Mouse (Mus musculus): Measurements from ENCODE around the gene Wwp2. TPM values are rescaled to one million over a fixed set of nuclear protein-coding genes. Genes with fewer than 3 reads are reported as not detected.

The Wwp2 gene
- total and polyA plus RNA-seq, 2 experiments from 2014 or later: 34.9 to 37.0 TPM

GRCm38 (mm10) chr8:107546154-107546553, 110.0 kb downstream of the Wwp2 start:
- 67% methylated on average over 4 of the region's 4 CpGs for WGBS
- DNase-seq: peak; percentile 72
- no peak overlapping the region for H3K9ac ChIP-seq
- peaks cover 27% of the 10 kb centered on the region for H3K36me3 ChIP-seq (ENCODE audit: insufficient read depth)
- no peaks in the 10 kb centered on the region for H3K4me1 ChIP-seq (ENCODE audit: insufficient read depth)
- no peak for TF ChIP-seq CTCF (IDR thresholded peaks at IDR 0.05; ENCODE audit: low read depth)
- peak; percentile 83 for ATAC-seq
- H3K27ac ChIP-seq (ENCODE audit: low read depth, low read length): 0 out of 2 replicates have a peak overlapping the region, but pooled peaks have one; percentile 4
- H3K27me3 ChIP-seq (ENCODE audit: insufficient read depth, low read length): no peaks in the 10 kb centered on the region
- H3K9me3 ChIP-seq (ENCODE audit: low read length): no peaks in the 10 kb centered on the region
- H3K4me2 ChIP-seq (ENCODE audit: low read depth): no peak overlapping the region
- H3K4me3 ChIP-seq (ENCODE audit: low read depth, low read length): no peak overlapping the region

DNA sequence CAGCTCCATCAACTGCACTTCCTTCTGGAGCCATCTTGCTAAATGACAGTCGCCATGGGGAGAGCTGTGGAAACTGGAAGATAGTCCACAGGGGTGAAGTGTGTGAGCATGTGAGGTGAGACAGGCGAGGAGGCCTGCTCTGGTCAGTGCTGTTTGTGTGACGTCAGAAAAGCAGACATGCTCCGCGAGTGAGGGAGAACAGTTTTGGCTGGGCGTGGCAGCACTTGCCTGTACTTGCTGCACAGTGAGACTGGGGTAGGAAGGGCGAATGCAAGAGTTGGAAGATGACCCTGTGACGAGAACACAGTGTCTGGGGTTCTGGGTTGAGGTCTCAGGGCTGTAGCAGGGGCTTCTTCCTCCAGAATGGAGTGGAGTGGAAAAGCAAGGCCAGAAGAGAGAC, 110.7 kb downstream of the Wwp2 start:
- DNase-seq: no peak
- 89% methylated on average over 8 of the region's 8 CpGs for WGBS
- ATAC-seq: no peak
- Histone ChIP-seq H3K4me1 (ENCODE audit: insufficient read depth) (no peaks in the 10 kb centered on the region), H3K4me3 (ENCODE audit: low read depth, low read length) (no peak overlapping the region), H3K9me3 (ENCODE audit: low read length) (no peaks in the 10 kb centered on the region), H3K27ac (ENCODE audit: low read depth, low read length) (0 out of 2 replicates have a peak overlapping the region, but pooled peaks have one; percentile 4), H3K27me3 (ENCODE audit: insufficient read depth, low read length) (no peaks in the 10 kb centered on the region), H3K9ac (no peak overlapping the region), H3K4me2 (ENCODE audit: low read depth) (no peak overlapping the region), H3K36me3 (ENCODE audit: insufficient read depth) (peaks cover 27% of the 10 kb centered on the region)
- TF ChIP-seq CTCF (IDR thresholded peaks at IDR 0.05; ENCODE audit: low read depth): no peak

- H3K4me3 ChIP-seq (ENCODE audit: low read depth, low read length): no peak overlapping the region
- H3K36me3 ChIP-seq (ENCODE audit: insufficient read depth): peaks cover 45% of the 10 kb centered on the region; the same call in 1 of the 2 replicates
- ATAC-seq (no peak; the same call in 1 of the 2 replicates), DNase-seq (no peak)
- no peak overlapping the region for H3K9ac ChIP-seq
- H3K4me1 ChIP-seq (ENCODE audit: insufficient read depth): no peaks in the 10 kb centered on the region
- no peaks in the 10 kb centered on the region for H3K27me3 ChIP-seq (ENCODE audit: insufficient read depth, low read length)
- TF ChIP-seq CTCF (IDR thresholded peaks at IDR 0.05; ENCODE audit: low read depth): no peak
- WGBS: 42% methylated on average over 6 of the region's 6 CpGs
- no peaks in the 10 kb centered on the region for H3K9me3 ChIP-seq (ENCODE audit: low read length)
- H3K27ac ChIP-seq (ENCODE audit: low read depth, low read length): no peak overlapping the region
- H3K4me2 ChIP-seq (ENCODE audit: low read depth): no peak overlapping the region
Observed at GRCm38 (mm10) chr8:107552234-107552633, 116.1 kb downstream of the Wwp2 start.

DNA sequence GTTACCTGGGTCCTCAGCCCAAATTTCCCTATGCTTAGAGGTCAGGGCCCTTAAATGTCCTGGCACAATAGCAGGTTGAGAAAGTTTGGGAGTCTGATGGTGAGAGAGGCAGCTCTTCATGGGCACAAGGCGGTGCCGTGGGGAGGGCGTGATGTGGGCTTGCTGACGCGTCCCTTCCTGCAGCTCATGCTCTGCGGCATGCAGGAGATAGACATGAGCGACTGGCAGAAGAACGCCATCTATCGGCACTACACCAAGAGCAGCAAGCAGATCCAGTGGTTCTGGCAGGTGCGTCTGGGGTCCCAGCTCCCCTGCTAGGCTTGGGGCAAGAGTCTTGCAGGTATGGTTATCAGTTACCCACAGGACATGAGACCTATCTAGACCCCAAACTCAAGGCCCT, 119.1 kb downstream of the Wwp2 start:
- peaks cover 37% of the 10 kb centered on the region; the same call in 1 of the 2 replicates for H3K36me3 ChIP-seq (ENCODE audit: insufficient read depth)
- H3K27me3 ChIP-seq (ENCODE audit: insufficient read depth, low read length): no peaks in the 10 kb centered on the region
- 94% methylated on average over 10 of the region's 10 CpGs for WGBS
- DNase-seq (no peak), ATAC-seq (no peak)
- H3K4me1 ChIP-seq (ENCODE audit: insufficient read depth): no peaks in the 10 kb centered on the region
- H3K4me3 ChIP-seq (ENCODE audit: low read depth, low read length): no peak overlapping the region
- H3K4me2 ChIP-seq (ENCODE audit: low read depth): no peak overlapping the region
- H3K27ac ChIP-seq (ENCODE audit: low read depth, low read length): no peak overlapping the region
- H3K9me3 ChIP-seq (ENCODE audit: low read length): no peaks in the 10 kb centered on the region
- TF ChIP-seq CTCF (IDR thresholded peaks at IDR 0.05; ENCODE audit: low read depth): no peak
- no peak overlapping the region for H3K9ac ChIP-seq

GRCm38 (mm10) chr8:107556511-107556936, 120.4 kb downstream of the Wwp2 start:
- no peak for TF ChIP-seq CTCF (IDR thresholded peaks at IDR 0.05; ENCODE audit: low read depth)
- H3K36me3 ChIP-seq (ENCODE audit: insufficient read depth): peaks cover 31% of the 10 kb centered on the region; the same call in 1 of the 2 replicates
- DNase-seq (no peak), ATAC-seq (peak; percentile 63)
- no peak overlapping the region for H3K4me2 ChIP-seq (ENCODE audit: low read depth)
- H3K9me3 ChIP-seq (ENCODE audit: low read length): no peaks in the 10 kb centered on the region
- no peaks in the 10 kb centered on the region for H3K4me1 ChIP-seq (ENCODE audit: insufficient read depth)
- no peak overlapping the region for H3K27ac ChIP-seq (ENCODE audit: low read depth, low read length)
- H3K9ac ChIP-seq: no peak overlapping the region
- WGBS: 40% methylated on average over 12 of the region's 12 CpGs
- H3K27me3 ChIP-seq (ENCODE audit: insufficient read depth, low read length): no peaks in the 10 kb centered on the region
- no peak overlapping the region for H3K4me3 ChIP-seq (ENCODE audit: low read depth, low read length)

GRCm38 (mm10) chr8:107560820-107561536, 124.8 kb downstream of the Wwp2 start:
- Histone ChIP-seq H3K36me3 (ENCODE audit: insufficient read depth) (peaks cover 13% of the 10 kb centered on the region; the same call in 1 of the 2 replicates), H3K4me1 (ENCODE audit: insufficient read depth) (no peaks in the 10 kb centered on the region), H3K27ac (ENCODE audit: low read depth, low read length) (no peak overlapping the region), H3K4me2 (ENCODE audit: low read depth) (no peak overlapping the region), H3K9ac (no peak overlapping the region), H3K27me3 (ENCODE audit: insufficient read depth, low read length) (no peaks in the 10 kb centered on the region), H3K4me3 (ENCODE audit: low read depth, low read length) (no peak overlapping the region), H3K9me3 (ENCODE audit: low read length) (no peaks in the 10 kb centered on the region)
- no peak for DNase-seq
- no peak for ATAC-seq
- 70% methylated on average over 16 of the region's 16 CpGs for WGBS
- TF ChIP-seq CTCF (IDR thresholded peaks at IDR 0.05; ENCODE audit: low read depth): no peak

GRCm38 (mm10) chr8:107562164-107562563, 126.0 kb downstream of the Wwp2 start:
- H3K4me3 ChIP-seq (ENCODE audit: low read depth, low read length): no peak overlapping the region
- DNase-seq (no peak), ATAC-seq (no peak)
- no peak for TF ChIP-seq CTCF (IDR thresholded peaks at IDR 0.05; ENCODE audit: low read depth)
- H3K9me3 ChIP-seq (ENCODE audit: low read length): no peaks in the 10 kb centered on the region
- H3K27me3 ChIP-seq (ENCODE audit: insufficient read depth, low read length): no peaks in the 10 kb centered on the region
- no peaks in the 10 kb centered on the region for H3K4me1 ChIP-seq (ENCODE audit: insufficient read depth)
- no peak overlapping the region for H3K4me2 ChIP-seq (ENCODE audit: low read depth)
- WGBS: 82% methylated on average over 9 of the region's 9 CpGs
- no peak overlapping the region for H3K9ac ChIP-seq
- peaks cover 6% of the 10 kb centered on the region; the same call in 1 of the 2 replicates for H3K36me3 ChIP-seq (ENCODE audit: insufficient read depth)
- H3K27ac ChIP-seq (ENCODE audit: low read depth, low read length): no peak overlapping the region

Data from forebrain, postnatal 0 days (tissue).